Mouse (Mus musculus): ENCODE data around the gene Ubn2. TPM values are rescaled to one million over a fixed set of nuclear protein-coding genes. Genes with fewer than 3 reads are reported as not detected.
A peak's percentile ranks its signal among the peaks of the same experiment; 100 is the strongest.
"Not testable (repeated sequence)": the region's sequence is repeated elsewhere in the genome, so short reads cannot be mapped to it uniquely, and the experiment has no call there.

The Ubn2 gene
- total RNA-seq, 2 experiments from 2014 or later: 47.1 to 48.8 TPM

DNA sequence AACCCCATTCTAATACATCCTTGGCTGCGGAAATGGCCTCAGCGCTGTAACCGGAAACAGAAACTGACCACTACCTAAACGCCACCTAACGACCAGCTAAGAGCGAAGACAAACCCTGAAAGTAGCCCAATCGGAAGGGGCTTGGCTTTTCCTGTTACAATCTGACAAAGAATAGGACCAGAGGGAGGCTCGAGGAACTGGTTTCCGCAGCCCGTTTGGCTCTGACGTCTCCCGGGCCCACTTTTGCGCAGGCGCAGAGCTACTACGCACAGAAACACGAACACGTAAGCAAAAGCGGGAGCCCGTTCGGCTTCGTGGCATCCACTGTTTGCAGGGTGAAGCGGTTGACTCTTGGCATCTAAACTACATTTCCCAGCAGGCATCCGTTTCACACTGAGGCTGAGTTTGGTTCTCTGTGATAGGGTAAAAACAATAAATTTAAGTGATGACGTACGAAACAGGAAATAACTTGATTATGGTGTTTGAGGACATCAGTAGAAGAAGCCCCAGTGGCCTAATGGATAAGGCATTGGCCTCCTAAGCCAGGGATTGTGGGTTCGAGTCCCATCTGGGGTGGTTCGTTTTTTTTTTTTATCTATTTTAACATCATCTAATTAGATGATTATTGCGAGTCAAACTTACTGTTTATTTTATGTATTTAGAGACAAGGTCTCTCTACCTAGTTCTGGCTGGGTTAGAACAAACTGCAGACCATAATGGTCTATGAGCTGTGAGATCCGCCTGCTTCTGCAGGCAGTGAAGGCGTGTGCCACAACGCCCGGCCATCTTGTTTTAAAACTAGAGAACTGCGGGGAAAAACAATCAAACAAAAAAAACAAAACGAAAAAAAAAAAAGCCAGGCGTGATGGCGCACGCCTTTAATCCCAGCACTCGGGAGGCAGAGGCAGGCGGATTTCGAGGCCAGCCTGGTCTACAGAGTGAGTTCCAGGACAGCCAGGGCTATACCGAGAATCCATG, 100.0 kb downstream of the Ubn2 start, which contains the start of gene Fmc1:
Gene Fmc1, plus strand, starts transcription at position 75 of the 978 bp plus-strand sequence.
- intact Hi-C loops (cut with DNase I): loop anchor here (2.0 kb wide), 1 partner anchor 17 kb away; the partner anchor contains the start of gene Luc7l2
- DNase-seq: peak; percentile 99

DNA sequence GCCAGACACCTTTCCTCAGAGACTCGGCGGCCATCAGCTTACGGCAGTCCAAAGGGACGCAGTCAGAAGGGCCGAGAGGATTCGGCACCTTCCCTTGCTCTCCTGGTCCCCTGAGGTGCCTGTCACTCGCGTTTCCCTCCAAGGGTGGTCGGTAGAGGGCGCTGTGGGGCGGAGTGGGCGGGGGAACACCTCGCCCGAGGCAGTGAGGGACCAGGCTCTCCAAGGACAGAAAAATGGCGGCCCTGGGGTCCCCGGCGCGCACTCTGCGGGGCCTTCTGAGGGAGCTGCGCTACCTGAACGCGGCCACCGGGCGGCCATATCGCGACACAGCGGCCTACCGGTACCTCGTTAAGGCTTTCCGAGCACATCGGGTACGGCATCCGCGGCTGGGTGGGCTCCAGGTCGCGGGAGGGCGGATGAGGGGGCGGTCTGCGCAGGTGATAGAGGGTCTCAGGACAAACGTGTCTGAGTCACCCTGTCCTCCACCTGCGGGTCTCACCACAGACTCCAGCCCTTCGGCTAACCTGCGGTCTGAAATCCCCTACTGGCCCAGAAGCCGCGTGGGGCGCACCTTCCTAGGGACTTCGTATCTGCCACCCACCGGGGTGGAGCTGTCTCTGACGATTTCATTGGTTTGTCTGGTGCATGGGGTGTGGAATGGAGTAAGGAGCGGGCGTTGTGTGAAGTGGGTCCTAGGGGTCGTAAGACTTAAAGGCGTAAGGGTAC, 101.1 kb downstream of the Ubn2 start:
- intact Hi-C loops (cut with DNase I): loop anchor here (2.0 kb wide), 1 partner anchor 16 kb away; the partner anchor contains the start of gene Luc7l2
- DNase-seq: peak; percentile 99

- intact Hi-C loops (cut with DNase I): loop anchor here (2.0 kb wide), 1 partner anchor 15 kb away; the partner anchor contains the start of gene Luc7l2
- DNase-seq: no peak
Observed at GRCm38 (mm10) chr6:38535366-38535690, 101.6 kb downstream of the Ubn2 start.

- no peak for DNase-seq
- intact Hi-C loops (cut with DNase I): loop anchor here (2.0 kb wide), 1 partner anchor 15 kb away; the partner anchor contains the start of gene Luc7l2
Observed at GRCm38 (mm10) chr6:38535788-38536187, 102.0 kb downstream of the Ubn2 start.

- DNase-seq; intact Hi-C loops (cut with DNase I): not testable (repeated sequence)
Observed at GRCm38 (mm10) chr6:38544141-38544540, 110.4 kb downstream of the Ubn2 start.

GRCm38 (mm10) chr6:38547005-38547404, 113.3 kb downstream of the Ubn2 start:
- intact Hi-C loops (cut with DNase I); DNase-seq: not testable (repeated sequence)

- intact Hi-C loops (cut with DNase I): no loop called here
- no peak for DNase-seq
Observed at GRCm38 (mm10) chr6:38547707-38548106, 114.0 kb downstream of the Ubn2 start.

GRCm38 (mm10) chr6:38548595-38548994, 114.8 kb downstream of the Ubn2 start:
- DNase-seq; intact Hi-C loops (cut with DNase I): not testable (repeated sequence)

GRCm38 (mm10) chr6:38549840-38550239, 116.1 kb downstream of the Ubn2 start:
- not testable (repeated sequence) for DNase-seq
- intact Hi-C loops (cut with DNase I): loop anchor here (2.0 kb wide), 1 partner anchor 15 kb away; no protein-coding TSS in a partner anchor

GRCm38 (mm10) chr6:38550250-38551061, 116.7 kb downstream of the Ubn2 start:
- intact Hi-C loops (cut with DNase I): loop anchor here (2.0 kb wide), 1 partner anchor 16 kb away; no protein-coding TSS in a partner anchor
- peak; percentile 68 for DNase-seq

DNA sequence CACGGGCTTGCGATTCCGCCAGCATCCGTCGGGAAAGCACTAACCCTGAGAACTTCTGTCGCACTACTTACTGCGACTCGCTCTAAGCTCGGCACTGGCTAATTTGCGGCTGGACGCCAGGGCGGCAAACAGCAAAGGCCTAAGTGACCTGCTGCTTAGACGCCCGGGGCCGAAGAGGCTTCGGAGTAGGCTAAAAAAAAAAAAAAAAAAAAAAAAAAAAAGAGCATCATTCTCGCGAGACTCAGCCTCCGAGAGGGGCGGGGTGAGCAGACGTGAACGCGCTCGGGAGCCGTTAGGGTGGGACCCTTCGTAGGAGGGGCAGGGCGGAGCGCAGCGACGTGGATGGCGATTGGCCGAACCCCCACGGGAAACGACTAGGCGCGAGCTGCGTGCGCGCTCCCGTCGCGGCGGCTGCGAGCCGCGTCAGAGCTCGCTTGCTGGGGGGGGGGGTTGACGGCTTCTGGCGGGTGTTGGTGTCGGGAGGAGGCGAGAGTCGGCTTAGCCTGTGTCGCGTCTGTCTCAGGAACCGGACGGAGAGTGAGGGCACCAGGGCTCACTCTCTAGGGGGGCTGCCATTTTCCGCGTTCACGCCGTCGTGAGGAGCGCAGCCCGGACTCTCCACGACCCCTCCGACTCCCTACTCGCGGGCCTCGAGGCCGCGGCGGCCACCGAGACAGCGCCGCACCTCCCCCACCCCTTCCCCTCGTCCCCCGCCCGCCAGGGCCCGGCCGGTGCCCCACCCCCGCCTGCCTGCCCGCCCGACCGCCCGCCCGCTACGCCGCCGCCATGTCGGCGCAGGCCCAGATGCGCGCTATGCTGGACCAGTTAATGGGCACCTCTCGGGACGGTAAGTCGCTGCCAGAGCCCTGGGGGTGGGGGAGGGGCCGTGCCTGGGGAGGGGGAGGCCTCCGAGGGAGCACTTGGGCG, 117.6 kb downstream of the Ubn2 start, which contains the start of gene Luc7l2:
Gene Luc7l2, plus strand, starts transcription at position 273 of the 927 bp plus-strand sequence.
- intact Hi-C loops (cut with DNase I): loop anchor here (2.0 kb wide), 1 partner anchor 17 kb away; no protein-coding TSS in a partner anchor

DNA sequence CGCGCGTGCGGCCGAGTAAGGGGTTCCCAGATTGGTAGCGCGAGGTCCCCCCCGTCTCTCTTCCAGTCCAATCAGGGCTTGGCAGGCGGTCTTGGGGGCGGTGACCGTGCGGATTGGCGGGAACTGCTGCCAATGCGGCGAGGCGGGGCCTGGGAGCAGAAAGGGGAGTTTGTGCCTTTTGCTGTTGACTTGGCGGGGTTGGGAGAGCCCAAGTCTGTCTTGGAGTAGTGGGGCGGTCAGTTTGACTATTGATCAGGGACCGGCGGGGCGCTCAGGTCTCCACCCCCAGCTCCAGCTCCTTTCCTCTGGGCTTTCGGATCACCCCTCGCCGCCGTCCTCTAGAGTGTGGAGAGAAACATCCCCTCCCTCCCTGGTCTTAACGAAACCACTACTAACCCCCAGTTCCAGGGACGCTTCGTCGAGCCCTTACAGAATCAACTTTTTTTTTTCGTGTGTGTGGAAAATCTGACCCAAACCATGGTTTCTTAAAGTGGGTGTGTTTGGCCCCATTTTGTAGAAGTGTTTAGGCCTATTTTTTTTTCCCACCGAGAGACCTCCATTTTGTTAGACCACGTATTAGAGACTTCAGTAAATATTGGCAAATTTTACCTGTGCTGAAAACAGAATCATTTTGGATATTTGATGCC, 118.4 kb downstream of the Ubn2 start:
- peak; percentile 99 for DNase-seq
- intact Hi-C loops (cut with DNase I): loop anchor here (2.0 kb wide), 1 partner anchor 17 kb away; no protein-coding TSS in a partner anchor

More for the DNA sequence above, 117.6 kb downstream of the Ubn2 start, which contains the start of gene Luc7l2:
- DNase-seq: peak; percentile 99

DNA sequence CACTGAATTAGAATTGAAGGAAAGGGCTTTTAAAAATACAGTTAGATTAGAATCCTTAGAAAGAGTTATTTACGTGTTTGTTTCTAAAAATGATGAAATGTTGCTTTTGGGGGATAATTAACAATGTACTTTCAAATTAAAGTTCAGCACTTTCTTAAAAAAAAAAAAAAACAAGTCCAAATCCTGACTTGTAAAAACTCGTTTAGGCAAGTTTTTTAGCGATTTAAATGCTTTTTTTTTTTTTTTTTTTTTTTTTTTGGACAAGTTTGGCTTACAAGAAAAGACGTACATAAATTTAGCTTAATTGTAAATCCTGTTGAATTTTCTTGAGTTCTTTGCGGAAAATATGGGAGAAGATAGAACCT, 118.9 kb downstream of the Ubn2 start:
- intact Hi-C loops (cut with DNase I): no loop called here
- DNase-seq: no peak

Small RNA genes within 50 kb of the gene (microRNA-seq; reads per million reads assigned to microRNA genes)
- gene Mir7670: not detected

Other genes with a start within 250 kb of the Ubn2 start
- 10 to 100 TPM; 79.1 to 86.7 TPM for gene D630045J12Rik, start 179.9 kb upstream of the Ubn2 start, total RNA-seq (2021)
- gene Zc3hav1l, start 134.7 kb upstream of the Ubn2 start, total RNA-seq (2021): 1 to 10 TPM; 8.0 to 9.4 TPM
- gene Zc3hav1, start 79.3 kb upstream of the Ubn2 start, total RNA-seq (2021): 1 to 10 TPM; 2.1 to 2.5 TPM
- 10 to 100 TPM; 10.1 to 11.5 TPM for gene Ttc26, start 52.5 kb upstream of the Ubn2 start, total RNA-seq (2021)
- 10 to 100 TPM; 49.6 to 52.0 TPM for gene Fmc1, start 99.6 kb downstream of the Ubn2 start, total RNA-seq (2021)
- 100 to 1,000 TPM; 182 TPM for gene Luc7l2, start 117.4 kb downstream of the Ubn2 start, total RNA-seq (2021)
- under 1 TPM in 1 of 2 experiments, not detected in 1; 0.26 TPM for gene Klrg2, start 203.3 kb downstream of the Ubn2 start, total RNA-seq (2021)
- 10 to 100 TPM; 68.3 to 70.8 TPM for gene Clec2l, start 229.1 kb downstream of the Ubn2 start, total RNA-seq (2021)